Mouse (Mus musculus) spleen, adult 2 months (tissue): ENCODE data around the gene Tomm40.

ENCODE experiments used
- CTCF ChIP-seq: fragments of 200-500 bp; IDR thresholded peaks from 2 replicates; pipeline ENCODE4 v1.5.1; 2011; ENCODE audit warnings: mild to moderate bottlenecking, inconsistent platforms; ENCODE audit not compliant: insufficient read depth, insufficient read length, insufficient replicate concordance; ENCODE audit errors: extremely low read depth
- POLR2A ChIP-seq: fragments of 200-500 bp; IDR thresholded peaks from 2 replicates; pipeline ENCODE4 v1.6.1; 2011; ENCODE audit warnings: low read depth, low read length, inconsistent platforms

GRCm38 (mm10) chr7:19762283-19762682 lies 47.0 kb upstream of the Tomm40 start:
- TF ChIP-seq CTCF (no peak), POLR2A (no peak)
